In genomic region chr12:116232061-116232460, GRCm38 (mm10) we compare ENCODE assay signal across 18 mouse cellular contexts. TPM values are rescaled to one million over a fixed set of nuclear protein-coding genes. Genes with fewer than 3 reads are reported as not detected.
DNase-seq lines count a peak whose midpoint lies in the region; ATAC-seq and TF ChIP-seq lines count a peak whose summit lies in the region.
"Had no signal": no experiment of that assay in that cellular context is flagged by ENCODE, and none has a peak within 500 bp of the region (broad histone marks: within the 10 kb centered on the region; RNA-seq: fewer than 3 reads in every experiment).

No protein-coding gene starts in this region.

- TF ChIP-seq CTCF in lung, embryonic 14.5 days (IDR thresholded peaks at IDR 0.05; ENCODE audit: low read depth), result no peak
- no peak for TF ChIP-seq CTCF in small intestine, adult 2 months (IDR thresholded peaks at IDR 0.05; ENCODE audit: extremely low read depth, insufficient read length, insufficient replicate concordance, low read depth, low read length)

- H3K27ac ChIP-seq in heart, embryonic 13.5 days (replicated peaks), result no peak overlapping the region
- no peak overlapping the region for H3K27ac ChIP-seq in heart, embryonic 12.5 days (ENCODE audit: poor library complexity, severe bottlenecking)
- peak overlapping the region; percentile 60 for H3K27ac ChIP-seq in lung, embryonic 14.5 days (ENCODE audit: low read depth)
- H3K27ac ChIP-seq in small intestine, adult 2 months (ENCODE audit: insufficient read depth, low read depth, low read length), result peak overlapping the region; percentile 33; the same call in 1 of the 2 replicates
- H3K27ac ChIP-seq: embryonic facial prominence, embryonic 13.5 days; hindbrain, embryonic 15.5 days; macrophage; neural tube, embryonic 13.5 days had no signal

- peak overlapping the region; percentile 50; the same call in 1 of the 2 replicates for H3K4me2 ChIP-seq in heart, embryonic 13.5 days
- H3K4me2 ChIP-seq in heart, embryonic 12.5 days, result no peak overlapping the region
- H3K4me2 ChIP-seq in lung, embryonic 14.5 days, result peak overlapping the region; percentile 36; the same call in 1 of the 2 replicates
- H3K4me2 ChIP-seq: embryonic facial prominence, embryonic 13.5 days; hindbrain, embryonic 15.5 days; midbrain, embryonic 11.5 days; neural tube, embryonic 13.5 days had no signal

- no peaks in the 10 kb centered on the region for H3K27me3 ChIP-seq in heart, embryonic 13.5 days (replicated peaks)
- no peaks in the 10 kb centered on the region for H3K27me3 ChIP-seq in heart, embryonic 12.5 days (replicated peaks)
- H3K27me3 ChIP-seq in lung, embryonic 14.5 days (ENCODE audit: insufficient read depth, low read length), result no peaks in the 10 kb centered on the region
- H3K27me3 ChIP-seq in small intestine, adult 2 months (ENCODE audit: control insufficient read depth, insufficient read depth, low read length), result no peaks in the 10 kb centered on the region
- H3K27me3 ChIP-seq: embryonic facial prominence, embryonic 13.5 days; hindbrain, embryonic 15.5 days; neural tube, embryonic 13.5 days had no signal

- no peak for ATAC-seq in heart, embryonic 13.5 days (ENCODE audit: extremely low read depth, insufficient number of reproducible peaks, low FRiP score, low TSS enrichment)
- ATAC-seq in heart, embryonic 12.5 days (ENCODE audit: insufficient number of reproducible peaks, low FRiP score), result no peak
- peak; percentile 21; the same call in 1 of the 2 replicates for ATAC-seq in lung, embryonic 14.5 days (ENCODE audit: insufficient read depth)
- ATAC-seq in inflammation-experienced regulatory T-cells, adult 6 months, result no peak
- ATAC-seq: forebrain, postnatal 0 days had no signal

- 63% methylated on average over 1 of the region's 1 CpGs for whole genome bisulfite sequencing in heart, embryonic 13.5 days
- WGBS in heart, embryonic 12.5 days, result 69% methylated on average over 1 of the region's 1 CpGs
- WGBS in lung, embryonic 14.5 days, result 74% methylated on average over 1 of the region's 1 CpGs
- 62% methylated on average over 1 of the region's 1 CpGs for WGBS in small intestine, adult 2 months

- TF ChIP-seq POLR2A in small intestine, adult 2 months (IDR thresholded peaks at IDR 0.05; ENCODE audit: low read depth, low read length), result no peak

- no peak overlapping the region for H3K4me3 ChIP-seq in heart, embryonic 13.5 days
- no peak overlapping the region for H3K4me3 ChIP-seq in heart, embryonic 12.5 days
- no peak overlapping the region for H3K4me3 ChIP-seq in lung, embryonic 14.5 days (ENCODE audit: low read depth, low read length)
- no peak overlapping the region for H3K4me3 ChIP-seq in small intestine, adult 2 months (ENCODE audit: low read depth, low read length)
- H3K4me3 ChIP-seq: embryonic facial prominence, embryonic 13.5 days; hindbrain, embryonic 15.5 days; neural tube, embryonic 13.5 days had no signal

- no peaks in the 10 kb centered on the region for H3K9me3 ChIP-seq in heart, embryonic 13.5 days
- no peaks in the 10 kb centered on the region for H3K9me3 ChIP-seq in heart, embryonic 12.5 days (replicated peaks)
- H3K9me3 ChIP-seq in lung, embryonic 14.5 days (ENCODE audit: low read depth, low read length), result no peaks in the 10 kb centered on the region
- H3K9me3 ChIP-seq: embryonic facial prominence, embryonic 13.5 days; hindbrain, embryonic 15.5 days; neural tube, embryonic 13.5 days had no signal

- no peaks in the 10 kb centered on the region for H3K36me3 ChIP-seq in heart, embryonic 13.5 days
- H3K36me3 ChIP-seq in heart, embryonic 12.5 days, result no peaks in the 10 kb centered on the region
- H3K36me3 ChIP-seq in lung, embryonic 14.5 days (ENCODE audit: insufficient read depth), result no peaks in the 10 kb centered on the region
- H3K36me3 ChIP-seq in small intestine, adult 2 months (ENCODE audit: control insufficient read depth, insufficient read depth, low read length), result no peaks in the 10 kb centered on the region

- H3K9ac ChIP-seq in heart, embryonic 13.5 days, result no peak overlapping the region
- H3K9ac ChIP-seq in heart, embryonic 12.5 days, result no peak overlapping the region
- no peak overlapping the region for H3K9ac ChIP-seq in lung, embryonic 14.5 days
- H3K9ac ChIP-seq: embryonic facial prominence, embryonic 13.5 days; forebrain, postnatal 0 days; hindbrain, embryonic 15.5 days; neural tube, embryonic 13.5 days had no signal

- 0 out of 2 replicates have a peak, but pooled peaks cover 5% of the 10 kb centered on the region for H3K4me1 ChIP-seq in heart, embryonic 13.5 days
- H3K4me1 ChIP-seq in heart, embryonic 12.5 days (replicated peaks), result 0 out of 2 replicates have a peak, but pooled peaks cover 3% of the 10 kb centered on the region
- H3K4me1 ChIP-seq in lung, embryonic 14.5 days (ENCODE audit: insufficient read depth), result no peaks in the 10 kb centered on the region
- H3K4me1 ChIP-seq in small intestine, adult 2 months (ENCODE audit: control insufficient read depth, insufficient read depth, insufficient read length, low read length), result no peaks in the 10 kb centered on the region
- H3K4me1 ChIP-seq: embryonic facial prominence, embryonic 13.5 days; hindbrain, embryonic 15.5 days; neural tube, embryonic 13.5 days had no signal

- no peak for DNase-seq in lung, embryonic 14.5 days
- no peak for DNase-seq in lung, postnatal 4 days
- peak; percentile 31 for DNase-seq in adipocyte (ENCODE audit: low spot score)
- DNase-seq: cerebellum, adult 9-10 months; forebrain, postnatal 0 days; right cerebral cortex, postnatal 25 days had no signal

RNA-seq across cellular contexts. Expression of gene Wdr60, which starts 30.8 kb away (rescaled TPM):
- 5.3 and 5.7 TPM in 2 replicates for polyA plus RNA-seq in heart, embryonic 13.5 days (2015; fragmentation: Nextera tagmentation; extraction: Ambion mirVana)
- polyA plus RNA-seq in heart, embryonic 12.5 days (2016; fragmentation: Nextera tagmentation; extraction: Ambion mirVana), result 5.0 TPM in 2 replicates
- 16.4 and 18.2 TPM in 2 replicates for polyA plus RNA-seq in lung, embryonic 14.5 days (2014; fragmentation: Nextera tagmentation; extraction: Ambion mirVana)
- 0.51 and 0.95 TPM in 2 replicates for polyA plus RNA-seq in small intestine, adult 2 months (2012; rRNA removed)
- polyA plus RNA-seq in inflammation-experienced regulatory T-cells, adult 6 months (2017; shearing (Covaris generic)), result 1 to 10 TPM in 2 of 3 experiments, not detected in 1; 1.2 to 1.9 TPM

RNA-seq across cellular contexts. Expression of gene Gm11027, which starts 43.1 kb away (rescaled TPM):
- polyA plus RNA-seq in heart, embryonic 13.5 days (2015; fragmentation: Nextera tagmentation; extraction: Ambion mirVana), result not detected in 2 replicates
- not detected in 2 replicates for polyA plus RNA-seq in heart, embryonic 12.5 days (2016; fragmentation: Nextera tagmentation; extraction: Ambion mirVana)
- polyA plus RNA-seq in lung, embryonic 14.5 days (2014; fragmentation: Nextera tagmentation; extraction: Ambion mirVana), result not detected in 2 replicates
- polyA plus RNA-seq in small intestine, adult 2 months (2012; rRNA removed), result not detected in 2 replicates
- polyA plus RNA-seq in inflammation-experienced regulatory T-cells, adult 6 months (2017; shearing (Covaris generic)), result 1 to 10 TPM in 1 of 3 experiments, not detected in 2; 2.2 TPM
- polyA plus RNA-seq: cortical plate, adult 2 months; embryonic facial prominence, embryonic 13.5 days; forebrain, postnatal 0 days; heart, embryonic 16.5 days; hindbrain, embryonic 15.5 days; liver, adult 2 months; macrophage; midbrain, embryonic 11.5 days; neural tube, embryonic 13.5 days had no signal

RNA-seq across cellular contexts. Expression of gene Esyt2, which starts 48.9 kb away (rescaled TPM):
- 9.9 and 10.4 TPM in 2 replicates for polyA plus RNA-seq in heart, embryonic 13.5 days (2015; fragmentation: Nextera tagmentation; extraction: Ambion mirVana)
- 17.1 TPM in 2 replicates for polyA plus RNA-seq in heart, embryonic 12.5 days (2016; fragmentation: Nextera tagmentation; extraction: Ambion mirVana)
- polyA plus RNA-seq in lung, embryonic 14.5 days (2014; fragmentation: Nextera tagmentation; extraction: Ambion mirVana), result 29.0 and 31.0 TPM in 2 replicates
- polyA plus RNA-seq in small intestine, adult 2 months (2012; rRNA removed), result 5.6 and 14.3 TPM in 2 replicates
- polyA plus RNA-seq in inflammation-experienced regulatory T-cells, adult 6 months (2017; shearing (Covaris generic)), result 10 to 100 TPM; 42.0 to 63.3 (median 61.0) TPM

Comparison
In these comparisons a context has a peak if more than half of its experiments do, and no peak if none do; other contexts are left out.
1. H3K27ac ChIP-seq: peak in lung, embryonic 14.5 days (single experiment) and small intestine, adult 2 months (single experiment); none in heart, embryonic 13.5 days (single experiment) and heart, embryonic 12.5 days (single experiment).